Mouse (Mus musculus) cortical plate, adult 2 months (tissue): Measurements from ENCODE around the gene Mylk2.
A peak's percentile ranks its signal among the peaks of the same experiment; 100 is the strongest.

ENCODE experiments used
- CTCF ChIP-seq: fragments of 200-500 bp; IDR thresholded peaks from 2 replicates; pipeline ENCODE4 v1.5.1; 2011; ENCODE audit warnings: mild to moderate bottlenecking, control low read depth, low read length; ENCODE audit not compliant: insufficient read depth; ENCODE audit errors: extremely low read depth
- POLR2A ChIP-seq: fragments of 200-500 bp; IDR thresholded peaks from 2 replicates; pipeline ENCODE4 v1.6.1; 2011; ENCODE audit warnings: mild to moderate bottlenecking, low read length, control low read depth; ENCODE audit not compliant: insufficient read depth; ENCODE audit errors: extremely low read depth

GRCm38 (mm10) chr2:152951065-152951849, 40.1 kb downstream of the Mylk2 start, which contains the start of gene Dusp15:
- TF ChIP-seq CTCF (no peak), POLR2A (0 out of 2 replicates have a peak, but pooled peaks have one; percentile 36)
